Mouse (Mus musculus): ENCODE results near the gene Mon2. TPM values are rescaled to one million over a fixed set of nuclear protein-coding genes. Genes with fewer than 3 reads are reported as not detected.
"Not testable (repeated sequence)": the region's sequence is repeated elsewhere in the genome, so short reads cannot be mapped to it uniquely, and the experiment has no call there.

Mon2 gene
- polyA plus RNA-seq, 1 experiment from 2014 or later, result 19.9 TPM

GRCm38 (mm10) chr10:123055205-123056000, 20.9 kb downstream of the Mon2 start:
- peaks cover 24% of the 10 kb centered on the region for H3K36me3 ChIP-seq
- WGBS (ENCODE audit: insufficient replicate concordance), result 78% methylated on average over 9 of the region's 9 CpGs
- no peaks in the 10 kb centered on the region for H3K9me3 ChIP-seq (replicated peaks)
- no peak overlapping the region for H3K9ac ChIP-seq
- no peak overlapping the region for H3K4me3 ChIP-seq
- ATAC-seq, result no peak
- no peaks in the 10 kb centered on the region for H3K27me3 ChIP-seq (replicated peaks)
- no peak overlapping the region for H3K4me2 ChIP-seq
- no peak overlapping the region for H3K27ac ChIP-seq
- no peaks in the 10 kb centered on the region for H3K4me1 ChIP-seq

- no peaks in the 10 kb centered on the region for H3K27me3 ChIP-seq (replicated peaks)
- no peak overlapping the region for H3K4me2 ChIP-seq
- peaks cover 36% of the 10 kb centered on the region for H3K36me3 ChIP-seq
- H3K4me3 ChIP-seq, result no peak overlapping the region
- H3K4me1 ChIP-seq, result no peaks in the 10 kb centered on the region
- no peak overlapping the region for H3K27ac ChIP-seq
- H3K9ac ChIP-seq, result no peak overlapping the region
- no peak for ATAC-seq
- H3K9me3 ChIP-seq (replicated peaks), result no peaks in the 10 kb centered on the region
- WGBS (ENCODE audit: insufficient replicate concordance), result 66% methylated on average over 4 of the region's 4 CpGs
These were observed 22.7 kb downstream of the Mon2 start for GRCm38 (mm10) chr10:123053557-123053956.

GRCm38 (mm10) chr10:123052021-123052420, 24.3 kb downstream of the Mon2 start:
- Histone ChIP-seq H3K4me3 (no peak overlapping the region), H3K36me3 (peaks cover 36% of the 10 kb centered on the region), H3K27me3 (replicated peaks) (no peaks in the 10 kb centered on the region), H3K4me1 (no peaks in the 10 kb centered on the region), H3K4me2 (no peak overlapping the region), H3K9me3 (replicated peaks) (no peaks in the 10 kb centered on the region), H3K9ac (no peak overlapping the region), H3K27ac (no peak overlapping the region)
- 81% methylated on average over 7 of the region's 7 CpGs for WGBS (ENCODE audit: insufficient replicate concordance)
- no peak for ATAC-seq

GRCm38 (mm10) chr10:123048730-123049129, 27.6 kb downstream of the Mon2 start:
- no peak overlapping the region for H3K4me2 ChIP-seq
- H3K27me3 ChIP-seq (replicated peaks), result no peaks in the 10 kb centered on the region
- H3K9me3 ChIP-seq (replicated peaks), result no peaks in the 10 kb centered on the region
- no peak overlapping the region for H3K4me3 ChIP-seq
- H3K4me1 ChIP-seq, result no peaks in the 10 kb centered on the region
- ATAC-seq, result no peak
- H3K27ac ChIP-seq, result no peak overlapping the region
- no peak overlapping the region for H3K9ac ChIP-seq
- 74% methylated on average over 1 of the region's 1 CpGs for WGBS (ENCODE audit: insufficient replicate concordance)
- H3K36me3 ChIP-seq, result peaks cover 56% of the 10 kb centered on the region

- WGBS (ENCODE audit: insufficient replicate concordance), result 65% methylated on average over 2 of the region's 2 CpGs
- no peak for ATAC-seq
- Histone ChIP-seq H3K9me3 (replicated peaks) (no peaks in the 10 kb centered on the region), H3K36me3 (peaks cover 74% of the 10 kb centered on the region), H3K4me3 (no peak overlapping the region), H3K27ac (no peak overlapping the region), H3K4me2 (no peak overlapping the region), H3K27me3 (replicated peaks) (no peaks in the 10 kb centered on the region), H3K4me1 (no peaks in the 10 kb centered on the region), H3K9ac (no peak overlapping the region)
These were observed 36.4 kb downstream of the Mon2 start for GRCm38 (mm10) chr10:123039936-123040335.

- no peak overlapping the region for H3K27ac ChIP-seq
- WGBS (ENCODE audit: insufficient replicate concordance), result 84% methylated on average over 14 of the region's 14 CpGs
- H3K9me3 ChIP-seq (replicated peaks), result no peaks in the 10 kb centered on the region
- H3K4me3 ChIP-seq, result no peak overlapping the region
- no peaks in the 10 kb centered on the region for H3K27me3 ChIP-seq (replicated peaks)
- no peak overlapping the region for H3K9ac ChIP-seq
- H3K36me3 ChIP-seq, result peaks cover 90% of the 10 kb centered on the region
- no peaks in the 10 kb centered on the region for H3K4me1 ChIP-seq
- no peak for ATAC-seq
- H3K4me2 ChIP-seq, result no peak overlapping the region
These were observed 44.1 kb downstream of the Mon2 start for GRCm38 (mm10) chr10:123032078-123032646.

- H3K9ac ChIP-seq, result no peak overlapping the region
- 83% methylated on average over 8 of the region's 8 CpGs for WGBS (ENCODE audit: insufficient replicate concordance)
These were observed 44.9 kb downstream of the Mon2 start for GRCm38 (mm10) chr10:123031449-123031848.

GRCm38 (mm10) chr10:123030589-123030988, 45.7 kb downstream of the Mon2 start:
- WGBS (ENCODE audit: insufficient replicate concordance), result 86% methylated on average over 9 of the region's 9 CpGs
- H3K27me3 ChIP-seq (replicated peaks), result no peaks in the 10 kb centered on the region
- no peaks in the 10 kb centered on the region for H3K4me1 ChIP-seq
- ATAC-seq, result no peak
- H3K9ac ChIP-seq, result no peak overlapping the region
- no peaks in the 10 kb centered on the region for H3K9me3 ChIP-seq (replicated peaks)
- no peak overlapping the region for H3K4me2 ChIP-seq
- no peak overlapping the region for H3K27ac ChIP-seq
- peaks cover 90% of the 10 kb centered on the region for H3K36me3 ChIP-seq
- no peak overlapping the region for H3K4me3 ChIP-seq

More at GRCm38 (mm10) chr10:123031449-123031848, 44.9 kb downstream of the Mon2 start:
- Histone ChIP-seq H3K27ac (no peak overlapping the region), H3K36me3 (peaks cover 90% of the 10 kb centered on the region), H3K9me3 (replicated peaks) (no peaks in the 10 kb centered on the region), H3K4me2 (no peak overlapping the region), H3K27me3 (replicated peaks) (no peaks in the 10 kb centered on the region), H3K4me1 (no peaks in the 10 kb centered on the region), H3K4me3 (no peak overlapping the region)
- ATAC-seq, result no peak

- Histone ChIP-seq H3K27me3 (replicated peaks) (no peaks in the 10 kb centered on the region), H3K36me3 (peaks cover 83% of the 10 kb centered on the region), H3K4me1 (no peaks in the 10 kb centered on the region), H3K27ac (no peak overlapping the region), H3K4me3 (no peak overlapping the region), H3K9ac (no peak overlapping the region), H3K4me2 (no peak overlapping the region), H3K9me3 (replicated peaks) (no peaks in the 10 kb centered on the region)
- ATAC-seq, result no peak
- 80% methylated on average over 4 of the region's 4 CpGs for WGBS (ENCODE audit: insufficient replicate concordance)
These were observed 47.4 kb downstream of the Mon2 start for GRCm38 (mm10) chr10:123028949-123029348.

GRCm38 (mm10) chr10:123026736-123027135, 49.6 kb downstream of the Mon2 start:
- WGBS (ENCODE audit: insufficient replicate concordance), result 85% methylated on average over 4 of the region's 4 CpGs
- ATAC-seq; H3K9ac ChIP-seq; H3K4me3 ChIP-seq; H3K9me3 ChIP-seq (replicated peaks); H3K4me2 ChIP-seq; H3K27me3 ChIP-seq (replicated peaks); H3K27ac ChIP-seq; H3K4me1 ChIP-seq: not testable (repeated sequence)
- peaks cover 84% of the 10 kb centered on the region for H3K36me3 ChIP-seq

- no peaks in the 10 kb centered on the region for H3K4me1 ChIP-seq
- peaks cover 71% of the 10 kb centered on the region for H3K36me3 ChIP-seq
- ATAC-seq, result no peak
- no peak overlapping the region for H3K9ac ChIP-seq
- no peaks in the 10 kb centered on the region for H3K27me3 ChIP-seq (replicated peaks)
- H3K9me3 ChIP-seq (replicated peaks), result no peaks in the 10 kb centered on the region
- no peak overlapping the region for H3K27ac ChIP-seq
- H3K4me2 ChIP-seq, result no peak overlapping the region
- H3K4me3 ChIP-seq, result no peak overlapping the region
- whole genome bisulfite sequencing (ENCODE audit: insufficient replicate concordance), result 81% methylated on average over 18 of the region's 18 CpGs
These were observed 62.9 kb downstream of the Mon2 start for GRCm38 (mm10) chr10:123013435-123013834.

- Histone ChIP-seq H3K36me3 (peaks cover 75% of the 10 kb centered on the region), H3K4me1 (no peaks in the 10 kb centered on the region), H3K4me2 (no peak overlapping the region), H3K27ac (no peak overlapping the region), H3K4me3 (no peak overlapping the region), H3K9ac (no peak overlapping the region), H3K9me3 (replicated peaks) (no peaks in the 10 kb centered on the region), H3K27me3 (replicated peaks) (no peaks in the 10 kb centered on the region)
- ATAC-seq, result no peak
- WGBS (ENCODE audit: insufficient replicate concordance), result 71% methylated on average over 1 of the region's 1 CpGs
These were observed 64.9 kb downstream of the Mon2 start for GRCm38 (mm10) chr10:123011421-123011820.
